Mouse (Mus musculus): ENCODE measurements at regions not wholly inside any gene's neighbourhood (a gene's known extent, or its start where the extent isn't known, plus 50 kb on each side); places are given as distances from the start of the nearest gene placed in this dataset.

GRCm38 (mm10) chr17:89592826-89593225 lies 317.4 kb downstream of the Gm10184 start:
- no peaks in the 10 kb centered on the region for H3K4me1 ChIP-seq
- H3K9me3 ChIP-seq (replicated peaks), result no peaks in the 10 kb centered on the region
- no peak overlapping the region for H3K9ac ChIP-seq (replicated peaks)
- no peaks in the 10 kb centered on the region for H3K27me3 ChIP-seq (replicated peaks)
- no peak overlapping the region for H3K4me3 ChIP-seq (replicated peaks)
- H3K4me2 ChIP-seq, result no peak overlapping the region
- no peaks in the 10 kb centered on the region for H3K36me3 ChIP-seq
- ATAC-seq (ENCODE audit: low FRiP score), result no peak
- 75% methylated on average over 3 of the region's 3 CpGs for WGBS
- no peak overlapping the region for H3K27ac ChIP-seq (replicated peaks)

GRCm38 (mm10) chr17:89559506-89559905 lies 350.7 kb downstream of the Gm10184 start:
- no peak overlapping the region for H3K4me3 ChIP-seq (replicated peaks)
- ATAC-seq (ENCODE audit: low FRiP score), result no peak
- H3K4me1 ChIP-seq, result no peaks in the 10 kb centered on the region
- H3K9me3 ChIP-seq (replicated peaks), result no peaks in the 10 kb centered on the region
- H3K27ac ChIP-seq (replicated peaks), result no peak overlapping the region
- H3K36me3 ChIP-seq, result no peaks in the 10 kb centered on the region
- H3K27me3 ChIP-seq (replicated peaks), result no peaks in the 10 kb centered on the region
- no peak overlapping the region for H3K4me2 ChIP-seq
- no peak overlapping the region for H3K9ac ChIP-seq (replicated peaks)

GRCm38 (mm10) chr17:89554754-89555153 lies 354.3 kb upstream of the Fshr start:
- Histone ChIP-seq H3K27ac (replicated peaks) (no peak overlapping the region), H3K4me2 (no peak overlapping the region), H3K9ac (replicated peaks) (no peak overlapping the region), H3K27me3 (replicated peaks) (no peaks in the 10 kb centered on the region), H3K4me1 (no peaks in the 10 kb centered on the region), H3K4me3 (replicated peaks) (no peak overlapping the region), H3K36me3 (no peaks in the 10 kb centered on the region), H3K9me3 (replicated peaks) (no peaks in the 10 kb centered on the region)
- WGBS, result 55% methylated on average over 1 of the region's 1 CpGs
- no peak for ATAC-seq (ENCODE audit: low FRiP score)

- Histone ChIP-seq H3K4me1 (no peaks in the 10 kb centered on the region), H3K27me3 (replicated peaks) (no peaks in the 10 kb centered on the region), H3K27ac (replicated peaks) (no peak overlapping the region), H3K4me3 (replicated peaks) (no peak overlapping the region), H3K9me3 (replicated peaks) (no peaks in the 10 kb centered on the region), H3K4me2 (no peak overlapping the region), H3K36me3 (no peaks in the 10 kb centered on the region), H3K9ac (replicated peaks) (no peak overlapping the region)
- WGBS, result 20% methylated on average over 3 of the region's 3 CpGs
- ATAC-seq (ENCODE audit: low FRiP score), result 0 out of 2 replicates have a peak, but pooled peaks have one; percentile 11
Observed at GRCm38 (mm10) chr17:89553597-89553996, 353.1 kb upstream of the Fshr start.

GRCm38 (mm10) chr17:89550758-89551157 lies 350.3 kb upstream of the Fshr start:
- no peak for ATAC-seq (ENCODE audit: low FRiP score)
- H3K9me3 ChIP-seq (replicated peaks), result no peaks in the 10 kb centered on the region
- no peaks in the 10 kb centered on the region for H3K4me1 ChIP-seq
- no peak overlapping the region for H3K9ac ChIP-seq (replicated peaks)
- no peaks in the 10 kb centered on the region for H3K36me3 ChIP-seq
- no peaks in the 10 kb centered on the region for H3K27me3 ChIP-seq (replicated peaks)
- H3K27ac ChIP-seq (replicated peaks), result no peak overlapping the region
- no peak overlapping the region for H3K4me2 ChIP-seq
- WGBS, result 83% methylated on average over 3 of the region's 3 CpGs
- no peak overlapping the region for H3K4me3 ChIP-seq (replicated peaks)

- Histone ChIP-seq H3K36me3 (no peaks in the 10 kb centered on the region), H3K9me3 (replicated peaks) (no peaks in the 10 kb centered on the region), H3K9ac (replicated peaks) (no peak overlapping the region), H3K27ac (replicated peaks) (no peak overlapping the region), H3K4me1 (no peaks in the 10 kb centered on the region), H3K27me3 (replicated peaks) (no peaks in the 10 kb centered on the region), H3K4me3 (replicated peaks) (no peak overlapping the region), H3K4me2 (no peak overlapping the region)
- WGBS, result 71% methylated on average over 4 of the region's 4 CpGs
- ATAC-seq (ENCODE audit: low FRiP score), result no peak
Observed at GRCm38 (mm10) chr17:89521912-89522311, 321.4 kb upstream of the Fshr start.

- 60% methylated on average over 2 of the region's 2 CpGs for WGBS
- H3K4me2 ChIP-seq, result no peak overlapping the region
- H3K27ac ChIP-seq (replicated peaks), result no peak overlapping the region
- H3K9me3 ChIP-seq (replicated peaks), result no peaks in the 10 kb centered on the region
- no peak for ATAC-seq (ENCODE audit: low FRiP score)
- no peaks in the 10 kb centered on the region for H3K4me1 ChIP-seq
- H3K4me3 ChIP-seq (replicated peaks), result no peak overlapping the region
- no peaks in the 10 kb centered on the region for H3K27me3 ChIP-seq (replicated peaks)
- no peaks in the 10 kb centered on the region for H3K36me3 ChIP-seq
- no peak overlapping the region for H3K9ac ChIP-seq (replicated peaks)
Observed at GRCm38 (mm10) chr17:89519413-89519812, 318.9 kb upstream of the Fshr start.

GRCm38 (mm10) chr17:89505288-89505687 lies 304.8 kb upstream of the Fshr start:
- H3K9me3 ChIP-seq (replicated peaks), result no peaks in the 10 kb centered on the region
- H3K36me3 ChIP-seq, result no peaks in the 10 kb centered on the region
- ATAC-seq (ENCODE audit: low FRiP score), result no peak
- no peak overlapping the region for H3K27ac ChIP-seq (replicated peaks)
- H3K4me3 ChIP-seq (replicated peaks), result no peak overlapping the region
- H3K4me1 ChIP-seq, result no peaks in the 10 kb centered on the region
- WGBS, result 89% methylated on average over 3 of the region's 3 CpGs
- H3K27me3 ChIP-seq (replicated peaks), result no peaks in the 10 kb centered on the region
- no peak overlapping the region for H3K4me2 ChIP-seq
- H3K9ac ChIP-seq (replicated peaks), result no peak overlapping the region

GRCm38 (mm10) chr17:89493547-89493946 lies 293.1 kb upstream of the Fshr start:
- WGBS, result 76% methylated on average over 2 of the region's 2 CpGs
- Histone ChIP-seq H3K9ac (replicated peaks) (no peak overlapping the region), H3K9me3 (replicated peaks) (no peaks in the 10 kb centered on the region), H3K4me1 (no peaks in the 10 kb centered on the region), H3K36me3 (no peaks in the 10 kb centered on the region), H3K4me2 (no peak overlapping the region), H3K27ac (replicated peaks) (no peak overlapping the region), H3K27me3 (replicated peaks) (no peaks in the 10 kb centered on the region), H3K4me3 (replicated peaks) (no peak overlapping the region)
- ATAC-seq (ENCODE audit: low FRiP score), result no peak

GRCm38 (mm10) chr17:89466486-89466885 lies 266.0 kb upstream of the Fshr start:
- no peak overlapping the region for H3K27ac ChIP-seq (replicated peaks)
- no peak overlapping the region for H3K9ac ChIP-seq (replicated peaks)
- ATAC-seq (ENCODE audit: low FRiP score), result no peak
- no peak overlapping the region for H3K4me3 ChIP-seq (replicated peaks)
- no peaks in the 10 kb centered on the region for H3K36me3 ChIP-seq
- H3K27me3 ChIP-seq (replicated peaks), result no peaks in the 10 kb centered on the region
- 86% methylated on average over 1 of the region's 1 CpGs for WGBS
- 0 out of 2 replicates have a peak, but pooled peaks cover 7% of the 10 kb centered on the region for H3K9me3 ChIP-seq (replicated peaks)
- no peak overlapping the region for H3K4me2 ChIP-seq
- no peaks in the 10 kb centered on the region for H3K4me1 ChIP-seq

- no peaks in the 10 kb centered on the region for H3K36me3 ChIP-seq
- H3K4me2 ChIP-seq, result no peak overlapping the region
- H3K9me3 ChIP-seq (replicated peaks), result 0 out of 2 replicates have a peak, but pooled peaks cover 7% of the 10 kb centered on the region
- 84% methylated on average over 5 of the region's 5 CpGs for WGBS
- no peaks in the 10 kb centered on the region for H3K27me3 ChIP-seq (replicated peaks)
- no peaks in the 10 kb centered on the region for H3K4me1 ChIP-seq
- no peak overlapping the region for H3K4me3 ChIP-seq (replicated peaks)
- no peak overlapping the region for H3K9ac ChIP-seq (replicated peaks)
- H3K27ac ChIP-seq (replicated peaks), result no peak overlapping the region
- no peak for ATAC-seq (ENCODE audit: low FRiP score)
Observed at GRCm38 (mm10) chr17:89465883-89466282, 265.4 kb upstream of the Fshr start.

GRCm38 (mm10) chr17:89460438-89460837 lies 260.0 kb upstream of the Fshr start:
- no peaks in the 10 kb centered on the region for H3K9me3 ChIP-seq (replicated peaks)
- H3K4me3 ChIP-seq (replicated peaks), result no peak overlapping the region
- ATAC-seq (ENCODE audit: low FRiP score), result no peak
- no peak overlapping the region for H3K4me2 ChIP-seq
- no peaks in the 10 kb centered on the region for H3K4me1 ChIP-seq
- no peak overlapping the region for H3K27ac ChIP-seq (replicated peaks)
- H3K27me3 ChIP-seq (replicated peaks), result no peaks in the 10 kb centered on the region
- H3K36me3 ChIP-seq, result no peaks in the 10 kb centered on the region
- no peak overlapping the region for H3K9ac ChIP-seq (replicated peaks)
- WGBS, result 85% methylated on average over 5 of the region's 5 CpGs

- Histone ChIP-seq H3K27ac (replicated peaks) (no peak overlapping the region), H3K4me1 (no peaks in the 10 kb centered on the region), H3K36me3 (no peaks in the 10 kb centered on the region), H3K9ac (replicated peaks) (no peak overlapping the region), H3K4me3 (replicated peaks) (no peak overlapping the region), H3K27me3 (replicated peaks) (no peaks in the 10 kb centered on the region), H3K4me2 (no peak overlapping the region), H3K9me3 (replicated peaks) (no peaks in the 10 kb centered on the region)
- ATAC-seq (ENCODE audit: low FRiP score), result no peak
- WGBS, result 93% methylated on average over 3 of the region's 3 CpGs
Observed at GRCm38 (mm10) chr17:89454301-89454700, 253.8 kb upstream of the Fshr start.
